26 mouse cellular contexts compared by ENCODE assay signal in the genomic region with DNA sequence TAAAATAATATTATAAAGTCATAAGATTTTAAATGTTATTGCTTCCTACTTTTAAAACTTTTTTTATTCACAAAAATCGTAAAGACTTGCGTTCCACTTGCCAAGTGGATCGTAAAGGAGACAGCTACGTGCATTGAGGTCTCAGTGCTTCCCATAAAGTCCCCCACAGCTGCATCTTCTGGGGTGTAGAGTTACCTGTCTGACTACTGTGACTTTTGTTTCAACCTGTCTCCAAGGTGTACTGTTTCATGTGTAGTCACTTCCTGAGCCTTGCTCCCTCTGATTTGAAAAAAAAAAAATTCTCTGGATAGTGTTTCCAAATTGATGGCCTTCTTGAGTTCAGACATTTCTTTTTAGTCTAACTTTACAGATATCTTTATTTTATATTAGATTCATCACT. TPM values are rescaled to one million over a fixed set of nuclear protein-coding genes. Genes with fewer than 3 reads are reported as not detected.
A peak's percentile ranks its signal among the peaks of the same experiment; 100 is the strongest.
DNase-seq lines count a peak whose midpoint lies in the region; ATAC-seq lines count a peak whose summit lies in the region.
"Had no signal": no experiment of that assay in that cellular context is flagged by ENCODE, and none has a peak within 500 bp of the region (broad histone marks: within the 10 kb centered on the region; RNA-seq: fewer than 3 reads in every experiment).

No protein-coding gene starts in this region.

- no peaks in the 10 kb centered on the region; the same call in 1 of the 2 replicates for H3K4me1 ChIP-seq in embryonic facial prominence, embryonic 11.5 days (ENCODE audit: control insufficient read depth, insufficient read depth, low read length)
- peaks cover 55% of the 10 kb centered on the region for H3K4me1 ChIP-seq in embryonic facial prominence, embryonic 10.5 days
- H3K4me1 ChIP-seq in kidney, embryonic 16.5 days (ENCODE audit: insufficient read depth, low read length) = peaks cover 4% of the 10 kb centered on the region; the same call in 1 of the 2 replicates
- H3K4me1 ChIP-seq in neural tube, embryonic 13.5 days (replicated peaks) = peaks cover 63% of the 10 kb centered on the region
- peaks cover 39% of the 10 kb centered on the region for H3K4me1 ChIP-seq in neural tube, embryonic 15.5 days
- peaks cover 19% of the 10 kb centered on the region for H3K4me1 ChIP-seq in midbrain, embryonic 16.5 days (ENCODE audit: control insufficient read depth, insufficient read depth, low read length)

- H3K4me2 ChIP-seq in embryonic facial prominence, embryonic 11.5 days (ENCODE audit: low read depth, low read length) = no peak overlapping the region
- no peak overlapping the region for H3K4me2 ChIP-seq in kidney, embryonic 16.5 days (replicated peaks; ENCODE audit: low read depth, low read length)
- H3K4me2 ChIP-seq in neural tube, embryonic 13.5 days = no peak overlapping the region
- H3K4me2 ChIP-seq in neural tube, embryonic 15.5 days = no peak overlapping the region
- H3K4me2 ChIP-seq in midbrain, embryonic 16.5 days (ENCODE audit: low read length) = no peak overlapping the region
- H3K4me2 ChIP-seq: embryonic facial prominence, embryonic 12.5 days; forebrain, embryonic 12.5 days; forebrain, embryonic 15.5 days; heart, embryonic 12.5 days; heart, embryonic 15.5 days; hindbrain, embryonic 14.5 days had no signal

- H3K9ac ChIP-seq in embryonic facial prominence, embryonic 11.5 days (replicated peaks; ENCODE audit: low read length) = no peak overlapping the region
- H3K9ac ChIP-seq in kidney, embryonic 16.5 days (replicated peaks; ENCODE audit: low read length) = no peak overlapping the region
- H3K9ac ChIP-seq in neural tube, embryonic 13.5 days = no peak overlapping the region
- H3K9ac ChIP-seq in neural tube, embryonic 15.5 days (replicated peaks) = no peak overlapping the region
- H3K9ac ChIP-seq in midbrain, embryonic 16.5 days (ENCODE audit: low read depth, low read length) = no peak overlapping the region
- H3K9ac ChIP-seq: embryonic facial prominence, embryonic 12.5 days; forebrain, embryonic 12.5 days; forebrain, embryonic 15.5 days; heart, embryonic 12.5 days; heart, embryonic 15.5 days; hindbrain, embryonic 14.5 days had no signal

- no peak overlapping the region for H3K4me3 ChIP-seq in embryonic facial prominence, embryonic 11.5 days (ENCODE audit: low read depth, low read length)
- no peak overlapping the region for H3K4me3 ChIP-seq in embryonic facial prominence, embryonic 10.5 days
- H3K4me3 ChIP-seq in kidney, embryonic 16.5 days (ENCODE audit: low read length) = no peak overlapping the region
- H3K4me3 ChIP-seq in neural tube, embryonic 13.5 days = no peak overlapping the region
- H3K4me3 ChIP-seq in neural tube, embryonic 15.5 days (replicated peaks) = no peak overlapping the region
- no peak overlapping the region for H3K4me3 ChIP-seq in midbrain, embryonic 16.5 days (ENCODE audit: low read depth, low read length)
- H3K4me3 ChIP-seq: embryonic facial prominence, embryonic 12.5 days; forebrain, embryonic 12.5 days; forebrain, embryonic 15.5 days; heart, embryonic 12.5 days; heart, embryonic 15.5 days had no signal

- no peaks in the 10 kb centered on the region for H3K27me3 ChIP-seq in embryonic facial prominence, embryonic 11.5 days (ENCODE audit: control insufficient read depth, insufficient read depth, low read length)
- H3K27me3 ChIP-seq in embryonic facial prominence, embryonic 10.5 days (replicated peaks; ENCODE audit: low read depth, poor library complexity, severe bottlenecking) = no peaks in the 10 kb centered on the region
- H3K27me3 ChIP-seq in kidney, embryonic 16.5 days (ENCODE audit: insufficient read depth, low read length) = no peaks in the 10 kb centered on the region
- no peaks in the 10 kb centered on the region for H3K27me3 ChIP-seq in neural tube, embryonic 13.5 days
- no peaks in the 10 kb centered on the region for H3K27me3 ChIP-seq in neural tube, embryonic 15.5 days (replicated peaks)
- no peaks in the 10 kb centered on the region for H3K27me3 ChIP-seq in midbrain, embryonic 16.5 days (ENCODE audit: control insufficient read depth, insufficient read depth, low read depth, low read length)
- H3K27me3 ChIP-seq: embryonic facial prominence, embryonic 12.5 days; forebrain, embryonic 12.5 days; forebrain, embryonic 15.5 days; heart, embryonic 12.5 days; heart, embryonic 15.5 days had no signal

- no peak overlapping the region for H3K27ac ChIP-seq in embryonic facial prominence, embryonic 11.5 days (replicated peaks; ENCODE audit: low read depth, low read length)
- H3K27ac ChIP-seq in embryonic facial prominence, embryonic 10.5 days (replicated peaks) = no peak overlapping the region
- no peak overlapping the region for H3K27ac ChIP-seq in kidney, embryonic 16.5 days (ENCODE audit: low read length)
- 0 out of 2 replicates have a peak overlapping the region, but pooled peaks have one; percentile 2 for H3K27ac ChIP-seq in neural tube, embryonic 13.5 days (replicated peaks)
- H3K27ac ChIP-seq in neural tube, embryonic 15.5 days (replicated peaks) = no peak overlapping the region
- H3K27ac ChIP-seq in midbrain, embryonic 16.5 days (ENCODE audit: low read length) = no peak overlapping the region
- H3K27ac ChIP-seq: heart, embryonic 15.5 days; hindbrain, postnatal 0 days had no signal

- no peaks in the 10 kb centered on the region for H3K36me3 ChIP-seq in embryonic facial prominence, embryonic 11.5 days (replicated peaks; ENCODE audit: control insufficient read depth, insufficient read depth, low read depth, low read length)
- peaks cover 24% of the 10 kb centered on the region for H3K36me3 ChIP-seq in embryonic facial prominence, embryonic 10.5 days (replicated peaks)
- H3K36me3 ChIP-seq in kidney, embryonic 16.5 days (ENCODE audit: insufficient read depth, low read length) = no peaks in the 10 kb centered on the region
- H3K36me3 ChIP-seq in neural tube, embryonic 13.5 days = peaks cover 16% of the 10 kb centered on the region
- H3K36me3 ChIP-seq in neural tube, embryonic 15.5 days = peaks cover 5% of the 10 kb centered on the region; the same call in 1 of the 2 replicates
- H3K36me3 ChIP-seq in midbrain, embryonic 16.5 days (ENCODE audit: control insufficient read depth, insufficient read depth, low read length) = no peaks in the 10 kb centered on the region
- H3K36me3 ChIP-seq: embryonic facial prominence, embryonic 12.5 days; heart, embryonic 15.5 days had no signal

- ATAC-seq in embryonic facial prominence, embryonic 11.5 days (replicated peaks; ENCODE audit: insufficient number of reproducible peaks, low FRiP score, low TSS enrichment, low read depth) = no peak; the same call in 1 of the 2 replicates
- peak; percentile 67; the same call in 1 of the 2 replicates for ATAC-seq in kidney, embryonic 16.5 days (ENCODE audit: low FRiP score, low TSS enrichment)
- ATAC-seq in neural tube, embryonic 13.5 days (ENCODE audit: low read depth) = no peak
- no peak for ATAC-seq in neural tube, embryonic 15.5 days (ENCODE audit: low FRiP score)
- ATAC-seq in midbrain, embryonic 16.5 days = no peak
- ATAC-seq: activated CD4-positive, CD25-positive, alpha-beta regulatory T cell, adult 4 months; forebrain, embryonic 15.5 days; hindbrain, postnatal 0 days had no signal

- peak; percentile 70 for DNase-seq in embryonic facial prominence, embryonic 11.5 days (ENCODE audit: low spot score)
- DNase-seq in embryonic facial prominence, embryonic 10.5 days (ENCODE audit: low spot score) = no peak
- no peak for DNase-seq in kidney, adult 8-10 months
- DNase-seq: adrenal gland, adult 8-10 months; adrenal gland, postnatal 25 days; cerebellum, adult 11-12 months; cerebellum, adult 8-10 months; cerebellum, postnatal 10 days; cerebellum, postnatal 36 days; embryo, embryonic 11 days; gastrocnemius, postnatal 25 days; heart, adult 18-20 months; heart, postnatal 10 days; heart, postnatal 36 days had no signal

- WGBS in embryonic facial prominence, embryonic 11.5 days = 57% methylated on average over 4 of the region's 4 CpGs
- 63% methylated on average over 4 of the region's 4 CpGs for WGBS in embryonic facial prominence, embryonic 10.5 days
- WGBS in kidney, embryonic 16.5 days = 41% methylated on average over 4 of the region's 4 CpGs
- WGBS in neural tube, embryonic 13.5 days = 60% methylated on average over 4 of the region's 4 CpGs
- WGBS in neural tube, embryonic 15.5 days = 60% methylated on average over 4 of the region's 4 CpGs
- 91% methylated on average over 4 of the region's 4 CpGs for WGBS in midbrain, embryonic 16.5 days

- H3K9me3 ChIP-seq in embryonic facial prominence, embryonic 11.5 days (replicated peaks; ENCODE audit: control insufficient read depth, low read length) = no peaks in the 10 kb centered on the region
- H3K9me3 ChIP-seq in embryonic facial prominence, embryonic 10.5 days = no peaks in the 10 kb centered on the region
- no peaks in the 10 kb centered on the region for H3K9me3 ChIP-seq in kidney, embryonic 16.5 days (ENCODE audit: low read length)
- no peaks in the 10 kb centered on the region for H3K9me3 ChIP-seq in neural tube, embryonic 13.5 days
- no peaks in the 10 kb centered on the region for H3K9me3 ChIP-seq in neural tube, embryonic 15.5 days (replicated peaks)
- H3K9me3 ChIP-seq in midbrain, embryonic 16.5 days (replicated peaks; ENCODE audit: control insufficient read depth, low read length, poor library complexity, severe bottlenecking) = no peaks in the 10 kb centered on the region
- H3K9me3 ChIP-seq: embryonic facial prominence, embryonic 12.5 days; forebrain, embryonic 12.5 days; forebrain, embryonic 15.5 days; heart, embryonic 12.5 days; heart, embryonic 15.5 days had no signal

RNA-seq across cellular contexts. Expression of gene Mpped2, which starts 29.0 kb away (rescaled TPM):
- polyA plus RNA-seq in embryonic facial prominence, embryonic 11.5 days (2014; fragmentation: Nextera tagmentation; extraction: Ambion mirVana) = 102 and 108 TPM in 2 replicates
- polyA plus RNA-seq in embryonic facial prominence, embryonic 10.5 days (2016; fragmentation: Nextera tagmentation; extraction: Ambion mirVana) = 91.9 and 92.9 TPM in 2 replicates
- 28.6 and 32.0 TPM in 2 replicates for polyA plus RNA-seq in kidney, embryonic 16.5 days (2015; fragmentation: Nextera tagmentation; extraction: Ambion mirVana)
- polyA plus RNA-seq in neural tube, embryonic 13.5 days (2015; fragmentation: Nextera tagmentation; extraction: Ambion mirVana) = 199 and 206 TPM in 2 replicates
- 164 and 222 TPM in 2 replicates for polyA plus RNA-seq in neural tube, embryonic 15.5 days (2015; fragmentation: Nextera tagmentation; extraction: Ambion mirVana)
- polyA plus RNA-seq in midbrain, embryonic 16.5 days (2015; fragmentation: Nextera tagmentation; extraction: Ambion mirVana) = 99.5 and 110 TPM in 2 replicates
- polyA plus RNA-seq: activated CD4-positive, CD25-positive, alpha-beta regulatory T cell, adult 4 months had no signal
